Mouse (Mus musculus) neural tube, embryonic 15.5 days (tissue): ENCODE data around the gene Adamts18. TPM values are rescaled to one million over a fixed set of nuclear protein-coding genes. Genes with fewer than 3 reads are reported as not detected.

Experiments
- ATAC-seq: fragments of 200-750 bp; cut with Nextera tagmentation; 2 replicates; pipeline ENCODE4 v1.8.0; 2017; ENCODE audit warnings: mild to moderate bottlenecking, moderate TSS enrichment, moderate library complexity; ENCODE audit not compliant: low FRiP score
- H3K27ac ChIP-seq: fragments of 300-500 bp; sonication (generic); replicated peaks from 2 replicates; pipeline ENCODE4 v1.5.1; 2015; ENCODE audit warnings: mild to moderate bottlenecking, inconsistent platforms
- H3K27me3 ChIP-seq: fragments of 300-500 bp; sonication (generic); replicated peaks from 2 replicates; pipeline ENCODE4 v1.6.1; 2015; ENCODE audit warnings: inconsistent platforms
- H3K36me3 ChIP-seq: fragments of 300-500 bp; sonication (generic); 2 replicates; pipeline ENCODE4 v1.6.1; 2015; ENCODE audit warnings: inconsistent platforms
- H3K4me1 ChIP-seq: fragments of 300-500 bp; sonication (generic); 2 replicates; pipeline ENCODE4 v1.6.1; 2015; ENCODE audit warnings: inconsistent platforms
- H3K4me2 ChIP-seq: fragments of 300-500 bp; sonication (generic); 2 replicates; pipeline ENCODE4 v1.6.1; 2015; ENCODE audit warnings: inconsistent platforms, mild to moderate bottlenecking, moderate library complexity
- H3K4me3 ChIP-seq: fragments of 300-500 bp; sonication (generic); replicated peaks from 2 replicates; pipeline ENCODE4 v1.5.1; 2015; ENCODE audit warnings: mild to moderate bottlenecking, inconsistent platforms
- H3K9ac ChIP-seq: fragments of 300-500 bp; sonication (generic); replicated peaks from 2 replicates; pipeline ENCODE4 v1.6.1; 2015; ENCODE audit warnings: mild to moderate bottlenecking, inconsistent platforms
- H3K9me3 ChIP-seq: fragments of 300-500 bp; sonication (generic); replicated peaks from 2 replicates; pipeline ENCODE4 v1.6.1; 2016; ENCODE audit warnings: inconsistent platforms
- WGBS: fragments of 180-500 bp; shearing (Covaris S2); methylation state at CpG from one replicate; pipeline ENCODE4 v1.1.7; 2015; ENCODE audit warnings: mixed read lengths; 5-methylcytosine and 5-hydroxymethylcytosine counted together
- polyA plus RNA-seq: library from polyadenylated mRNA; unstranded; fragments of >200 nt; fragmentation: Nextera tagmentation; extraction: Ambion mirVana; gene quantifications from 2 replicates; pipeline ENCODE4 v1.2.1, GENCODE M21; 2015

Gene Adamts18
- polyA plus RNA-seq, 1 experiment from 2014 or later = 2.9 TPM

- 85% methylated on average over 9 of the region's 9 CpGs for WGBS
- ATAC-seq = no peak
- Histone ChIP-seq H3K9me3 (no peaks in the 10 kb centered on the region), H3K4me1 (no peaks in the 10 kb centered on the region), H3K27ac (no peak overlapping the region), H3K4me3 (no peak overlapping the region), H3K27me3 (no peaks in the 10 kb centered on the region), H3K4me2 (no peak overlapping the region), H3K36me3 (no peaks in the 10 kb centered on the region), H3K9ac (no peak overlapping the region)
Observed at GRCm38 (mm10) chr8:113735496-113736060, 113.0 kb downstream of the Adamts18 start.

DNA sequence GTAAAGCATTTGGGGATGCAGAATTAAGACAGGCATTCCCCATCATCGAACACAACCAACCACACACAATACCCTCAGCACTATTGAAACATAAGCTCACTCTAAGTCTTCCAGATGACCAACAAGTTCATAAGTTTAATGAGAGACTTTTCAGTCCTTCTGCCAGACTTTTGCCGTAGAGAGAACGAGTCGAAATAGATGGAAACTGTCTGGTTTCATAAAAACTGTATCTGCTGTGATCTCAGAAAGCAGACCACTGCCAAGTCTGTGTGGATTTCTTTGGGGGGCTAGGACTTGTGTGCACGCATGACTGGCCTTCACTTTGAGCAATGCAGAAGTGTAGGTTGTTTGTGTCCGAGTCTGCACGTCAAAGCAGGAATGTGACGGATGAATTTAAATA is 123.2 kb downstream of the Adamts18 start:
- Histone ChIP-seq H3K36me3 (no peaks in the 10 kb centered on the region), H3K4me1 (no peaks in the 10 kb centered on the region; the same call in 1 of the 2 replicates), H3K27me3 (no peaks in the 10 kb centered on the region), H3K9ac (no peak overlapping the region), H3K9me3 (no peaks in the 10 kb centered on the region), H3K4me3 (no peak overlapping the region), H3K4me2 (no peak overlapping the region), H3K27ac (no peak overlapping the region)
- no peak for ATAC-seq
- WGBS = 87% methylated on average over 8 of the region's 8 CpGs

DNA sequence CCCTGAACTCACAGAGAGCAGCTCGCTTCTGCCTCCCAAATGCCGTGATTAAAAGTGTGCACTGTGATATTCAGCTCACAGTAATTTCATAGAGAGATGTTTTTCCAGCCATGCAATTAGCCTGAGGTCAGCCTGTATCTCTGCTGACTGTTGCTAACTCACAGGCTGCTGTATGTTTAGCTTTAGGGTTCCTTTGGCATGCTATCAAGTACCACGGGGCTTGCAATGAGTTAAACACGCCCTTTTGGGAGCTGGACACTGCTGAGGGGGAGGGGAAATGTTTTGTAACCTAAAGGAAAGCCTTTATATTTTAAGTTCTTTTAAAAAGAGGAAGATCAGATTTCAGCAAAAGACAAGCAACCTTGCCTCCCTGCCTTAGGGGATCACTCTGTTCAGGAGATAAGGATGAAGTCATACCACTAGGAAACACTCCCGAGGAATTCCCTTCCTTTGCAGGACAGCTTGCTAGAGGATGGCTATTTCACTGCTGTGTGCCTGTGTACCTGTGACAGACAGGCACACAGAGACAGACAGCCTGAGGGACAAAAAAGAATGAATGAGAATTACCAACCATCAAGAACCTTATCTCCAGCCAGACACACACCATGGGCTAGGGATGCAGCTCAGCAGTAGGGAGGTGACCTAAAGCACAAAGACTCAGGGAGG is 124.5 kb downstream of the Adamts18 start:
- WGBS = 65% methylated on average over 5 of the region's 5 CpGs
- no peak overlapping the region for H3K9ac ChIP-seq
- no peak overlapping the region for H3K27ac ChIP-seq
- no peak overlapping the region for H3K4me2 ChIP-seq
- no peaks in the 10 kb centered on the region; the same call in 1 of the 2 replicates for H3K4me1 ChIP-seq
- no peaks in the 10 kb centered on the region for H3K27me3 ChIP-seq
- H3K4me3 ChIP-seq = no peak overlapping the region
- no peak for ATAC-seq
- H3K9me3 ChIP-seq = no peaks in the 10 kb centered on the region
- no peaks in the 10 kb centered on the region for H3K36me3 ChIP-seq

DNA sequence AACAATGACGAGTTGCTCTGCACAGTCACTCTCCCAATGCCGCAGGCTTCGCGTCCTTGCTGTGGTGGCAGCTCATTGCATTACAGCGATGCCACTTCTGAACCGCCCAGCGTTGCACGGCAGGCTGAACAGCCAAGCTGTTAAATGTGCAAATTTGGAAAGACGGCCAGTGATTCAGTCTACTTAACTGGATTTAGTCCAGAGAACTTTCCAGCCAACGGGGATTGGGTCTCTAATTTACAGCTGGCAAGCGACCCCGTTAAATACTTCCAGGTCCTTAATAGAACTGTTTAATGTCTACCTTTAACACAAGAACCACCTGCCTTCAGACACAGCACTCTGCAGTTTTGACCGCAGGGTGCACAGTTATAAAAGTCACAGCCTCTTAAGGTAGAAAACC is 127.1 kb downstream of the Adamts18 start:
- H3K4me3 ChIP-seq = no peak overlapping the region
- 42% methylated on average over 13 of the region's 13 CpGs for WGBS

DNA sequence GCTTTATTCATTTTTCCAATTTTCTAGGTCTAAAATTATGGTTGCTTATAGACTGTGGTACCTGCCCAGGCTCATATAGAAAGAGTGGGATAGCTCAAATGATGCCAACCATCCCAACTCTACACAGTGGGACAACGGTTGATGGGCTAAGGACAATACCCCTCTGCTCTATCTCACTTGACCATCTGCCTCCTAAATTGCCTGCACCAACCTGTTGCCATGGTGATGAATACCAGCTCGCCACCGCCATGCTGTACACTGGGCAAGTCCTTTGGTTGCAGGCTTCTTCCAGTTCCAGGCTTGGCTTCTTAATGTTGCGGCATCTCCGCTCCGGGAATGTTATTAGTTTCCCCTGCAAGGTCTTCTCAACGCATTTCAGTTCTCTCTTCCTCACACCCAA is 143.6 kb downstream of the Adamts18 start:
- Histone ChIP-seq H3K9ac (no peak overlapping the region), H3K27me3 (no peaks in the 10 kb centered on the region), H3K36me3 (peaks cover 3% of the 10 kb centered on the region; the same call in 1 of the 2 replicates), H3K4me1 (no peaks in the 10 kb centered on the region), H3K27ac (no peak overlapping the region), H3K4me2 (no peak overlapping the region), H3K9me3 (no peaks in the 10 kb centered on the region), H3K4me3 (no peak overlapping the region)
- WGBS = 31% methylated on average over 7 of the region's 7 CpGs
- ATAC-seq = no peak

More for the DNA sequence above, 127.1 kb downstream of the Adamts18 start:
- Histone ChIP-seq H3K4me2 (no peak overlapping the region), H3K27me3 (no peaks in the 10 kb centered on the region), H3K9ac (no peak overlapping the region), H3K36me3 (no peaks in the 10 kb centered on the region), H3K27ac (no peak overlapping the region), H3K9me3 (no peaks in the 10 kb centered on the region), H3K4me1 (no peaks in the 10 kb centered on the region; the same call in 1 of the 2 replicates)
- ATAC-seq = no peak

DNA sequence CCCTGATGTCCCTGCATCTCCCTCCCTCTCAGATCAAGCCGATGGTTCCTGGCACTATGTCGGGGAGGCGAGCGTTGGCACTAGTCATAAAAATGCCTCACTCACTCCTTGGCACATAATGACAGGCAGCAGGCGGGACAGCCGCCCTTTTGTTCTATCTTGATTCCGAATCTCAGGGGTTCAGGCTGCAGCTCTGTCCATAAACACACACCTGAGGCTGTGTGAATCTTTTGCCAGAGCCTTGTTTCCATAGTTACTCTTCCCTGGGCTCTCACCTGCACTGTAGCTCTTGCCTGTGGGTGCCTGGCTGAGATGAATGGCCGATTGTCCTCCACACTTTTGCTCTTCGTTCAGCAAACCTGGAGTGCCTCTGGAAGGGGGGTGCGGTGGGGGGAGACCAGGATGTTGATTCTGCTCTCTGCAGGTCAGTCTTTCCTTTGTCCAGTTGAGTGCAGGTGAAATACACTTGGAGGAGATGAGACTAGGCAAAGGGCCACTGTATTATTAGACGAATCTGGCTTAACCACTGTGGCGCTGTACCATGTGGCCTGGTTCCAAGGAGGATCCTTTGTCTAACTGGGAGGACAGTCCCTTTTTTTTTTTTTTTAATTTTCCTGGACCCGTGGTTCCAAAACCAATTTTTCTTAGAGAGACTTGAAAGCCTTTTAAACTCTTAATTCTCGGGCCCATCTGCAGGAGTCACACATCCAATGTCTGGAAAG is 156.8 kb downstream of the Adamts18 start:
- no peaks in the 10 kb centered on the region for H3K36me3 ChIP-seq
- no peak overlapping the region for H3K4me3 ChIP-seq
- H3K27me3 ChIP-seq = no peaks in the 10 kb centered on the region
- H3K9me3 ChIP-seq = no peaks in the 10 kb centered on the region
- H3K27ac ChIP-seq = 0 out of 2 replicates have a peak overlapping the region, but pooled peaks have one; percentile 28
- peak; percentile 78 for ATAC-seq
- H3K4me2 ChIP-seq = peak overlapping the region; percentile 35
- H3K4me1 ChIP-seq = peaks cover 22% of the 10 kb centered on the region
- 33% methylated on average over 14 of the region's 14 CpGs for WGBS
- no peak overlapping the region for H3K9ac ChIP-seq

- Histone ChIP-seq H3K9ac (no peak overlapping the region), H3K27ac (no peak overlapping the region), H3K4me3 (no peak overlapping the region), H3K4me2 (no peak overlapping the region), H3K9me3 (no peaks in the 10 kb centered on the region), H3K27me3 (no peaks in the 10 kb centered on the region), H3K36me3 (no peaks in the 10 kb centered on the region), H3K4me1 (peaks cover 22% of the 10 kb centered on the region)
- no peak for ATAC-seq
- WGBS = 78% methylated on average over 8 of the region's 8 CpGs
Observed at GRCm38 (mm10) chr8:113688543-113688915, 160.0 kb downstream of the Adamts18 start.

DNA sequence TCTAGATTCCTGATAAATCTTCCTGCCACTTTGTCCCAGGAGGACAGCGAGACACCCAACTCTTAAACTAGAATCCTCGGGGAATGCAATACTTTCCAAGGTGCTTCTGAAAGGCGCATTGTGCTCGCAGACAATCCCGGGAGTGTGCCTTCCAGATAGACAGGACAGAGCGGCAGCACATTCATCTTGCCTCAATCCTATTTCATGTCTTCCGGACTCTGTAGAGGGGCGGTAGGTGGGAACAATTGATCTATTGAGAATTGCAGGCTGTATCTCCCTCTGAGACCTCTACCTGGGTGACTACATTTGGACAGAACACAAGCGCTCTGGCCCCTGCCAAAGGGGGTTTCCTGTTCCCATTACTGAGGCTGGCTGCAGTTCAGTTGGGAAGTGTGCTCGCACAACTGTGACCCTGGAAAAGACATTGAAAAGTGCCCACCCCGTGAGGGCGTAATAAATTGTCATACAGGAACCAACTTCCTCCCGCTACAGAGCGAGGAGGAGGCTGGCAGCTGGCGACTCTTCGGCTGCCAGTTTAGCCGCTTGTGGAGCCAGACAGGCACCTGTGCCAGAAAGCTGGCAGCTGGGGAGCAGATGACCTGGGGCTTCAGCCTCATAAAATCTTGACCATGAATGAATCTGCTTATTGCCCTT is 160.5 kb downstream of the Adamts18 start:
- WGBS = 42% methylated on average over 17 of the region's 17 CpGs
- H3K27ac ChIP-seq = no peak overlapping the region; the same call in 1 of the 2 replicates
- H3K9ac ChIP-seq = no peak overlapping the region
- peak overlapping the region; percentile 31 for H3K4me2 ChIP-seq
- H3K9me3 ChIP-seq = no peaks in the 10 kb centered on the region
- H3K4me3 ChIP-seq = no peak overlapping the region
- no peaks in the 10 kb centered on the region for H3K36me3 ChIP-seq
- ATAC-seq = peak; percentile 65
- no peaks in the 10 kb centered on the region for H3K27me3 ChIP-seq
- peaks cover 22% of the 10 kb centered on the region for H3K4me1 ChIP-seq

GRCm38 (mm10) chr8:113679361-113679760 is 169.2 kb downstream of the Adamts18 start:
- H3K9ac ChIP-seq = no peak overlapping the region
- H3K4me3 ChIP-seq = no peak overlapping the region
- WGBS = 86% methylated on average over 3 of the region's 3 CpGs
- H3K9me3 ChIP-seq = no peaks in the 10 kb centered on the region
- no peak overlapping the region for H3K27ac ChIP-seq
- H3K27me3 ChIP-seq = no peaks in the 10 kb centered on the region
- H3K4me2 ChIP-seq = no peak overlapping the region
- no peaks in the 10 kb centered on the region for H3K4me1 ChIP-seq
- H3K36me3 ChIP-seq = no peaks in the 10 kb centered on the region
- ATAC-seq = no peak

DNA sequence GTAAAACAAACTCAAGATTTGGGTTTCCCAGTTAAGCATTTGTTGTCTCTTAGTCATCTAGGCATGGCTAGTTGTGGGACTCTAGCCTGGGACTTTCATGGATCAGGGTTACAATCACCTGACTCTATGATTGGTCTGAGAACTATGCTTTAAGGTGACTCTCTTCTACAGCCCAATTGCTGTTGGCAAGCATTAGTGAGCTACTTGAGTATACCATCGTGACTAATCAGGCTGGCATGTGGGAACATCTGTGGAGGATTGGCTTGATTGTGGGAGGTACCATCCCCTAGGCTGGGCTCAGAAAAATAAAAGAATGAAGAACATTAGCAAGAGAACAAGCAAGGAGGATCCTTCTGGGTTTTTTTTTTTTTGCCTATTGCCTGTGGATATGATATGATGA is 171.7 kb downstream of the Adamts18 start:
- no peak overlapping the region for H3K9ac ChIP-seq
- no peaks in the 10 kb centered on the region for H3K9me3 ChIP-seq
- no peaks in the 10 kb centered on the region for H3K27me3 ChIP-seq
- ATAC-seq = no peak
- no peaks in the 10 kb centered on the region for H3K4me1 ChIP-seq
- WGBS = 88% methylated on average over 1 of the region's 1 CpGs
- H3K36me3 ChIP-seq = no peaks in the 10 kb centered on the region
- H3K4me2 ChIP-seq = no peak overlapping the region
- no peak overlapping the region for H3K27ac ChIP-seq
- H3K4me3 ChIP-seq = no peak overlapping the region

GRCm38 (mm10) chr8:113675281-113675680 is 173.3 kb downstream of the Adamts18 start:
- no peak overlapping the region for H3K27ac ChIP-seq
- H3K4me3 ChIP-seq = no peak overlapping the region
- H3K4me1 ChIP-seq = no peaks in the 10 kb centered on the region
- no peak overlapping the region for H3K9ac ChIP-seq
- no peaks in the 10 kb centered on the region for H3K27me3 ChIP-seq
- H3K9me3 ChIP-seq = no peaks in the 10 kb centered on the region
- no peak overlapping the region for H3K4me2 ChIP-seq
- no peak for ATAC-seq
- WGBS = 62% methylated on average over 2 of the region's 2 CpGs
- no peaks in the 10 kb centered on the region for H3K36me3 ChIP-seq
